Mouse (Mus musculus) lung, postnatal 0 days (tissue): ENCODE measurements at regions not wholly inside any gene's neighbourhood (a gene's known extent, or its start where the extent isn't known, plus 50 kb on each side); places are given as distances from the start of the nearest gene placed in this dataset.

Experiments used
- CTCF ChIP-seq: IDR thresholded peaks from 2 replicates; pipeline ENCODE4 v1.5.1; 2016; ENCODE audit warnings: antibody characterized with exemption, mild to moderate bottlenecking
- EP300 ChIP-seq: IDR thresholded peaks from 2 replicates; pipeline ENCODE4 v1.6.1; 2016; ENCODE audit warnings: antibody characterized with exemption, mild to moderate bottlenecking, control low read depth

GRCm38 (mm10) chr1:47119636-47120035 lies 227.0 kb upstream of the Slc39a10 start:
- TF ChIP-seq CTCF (no peak), EP300 (no peak)
